Mouse (Mus musculus) olfactory bulb, adult 2 months (tissue): ENCODE results near the gene Rpp38. TPM values are rescaled to one million over a fixed set of nuclear protein-coding genes. Genes with fewer than 3 reads are reported as not detected.
A peak's percentile ranks its signal among the peaks of the same experiment; 100 is the strongest.

Experiments
- H3K27ac ChIP-seq: fragments of 200-500 bp; 2 replicates; pipeline ENCODE4 v1.5.1; 2012; ENCODE audit warnings: low read depth, low read length; ENCODE audit not compliant: insufficient read depth
- H3K4me1 ChIP-seq: fragments of 200-500 bp; 2 replicates; pipeline ENCODE4 v1.6.1; 2012; ENCODE audit warnings: low read length; ENCODE audit not compliant: control insufficient read depth, insufficient read depth
- H3K4me3 ChIP-seq: fragments of 200-500 bp; 2 replicates; pipeline ENCODE4 v1.5.1; 2012; ENCODE audit warnings: mild to moderate bottlenecking, low read depth, low read length, moderate library complexity; ENCODE audit not compliant: insufficient read depth
- CTCF ChIP-seq: fragments of 200-500 bp; IDR thresholded peaks from 2 replicates; pipeline ENCODE4 v1.5.1; 2012; ENCODE audit warnings: low read depth, mild to moderate bottlenecking, low read length, moderate library complexity; ENCODE audit not compliant: insufficient read depth
- POLR2A ChIP-seq: fragments of 200-500 bp; IDR thresholded peaks from 2 replicates; pipeline ENCODE4 v1.6.1; 2012; ENCODE audit warnings: mild to moderate bottlenecking, low read depth, low read length, moderate library complexity; ENCODE audit not compliant: insufficient read depth
- WGBS: fragments of 180-500 bp; shearing (Covaris S2); methylation state at CpG from one replicate; pipeline ENCODE4 v1.1.7; 2018; 5-methylcytosine and 5-hydroxymethylcytosine counted together
- polyA plus RNA-seq: library from polyadenylated mRNA; stranded (reverse); fragments of >200 nt; gene quantifications from 2 replicates; pipeline ENCODE4 v1.2.4, GENCODE M21; 2012; ENCODE audit warnings: low replicate concordance; ENCODE audit not compliant: missing spikeins, insufficient read depth, insufficient read length

Gene Rpp38
- polyA plus RNA-seq, 1 experiment, result not detected

- WGBS, result 89% methylated on average over 1 of the region's 1 CpGs
- TF ChIP-seq POLR2A, result no peak
- no peak for TF ChIP-seq CTCF
Measured at GRCm38 (mm10) chr2:3292170-3292569, 40.3 kb downstream of the Rpp38 start.

DNA sequence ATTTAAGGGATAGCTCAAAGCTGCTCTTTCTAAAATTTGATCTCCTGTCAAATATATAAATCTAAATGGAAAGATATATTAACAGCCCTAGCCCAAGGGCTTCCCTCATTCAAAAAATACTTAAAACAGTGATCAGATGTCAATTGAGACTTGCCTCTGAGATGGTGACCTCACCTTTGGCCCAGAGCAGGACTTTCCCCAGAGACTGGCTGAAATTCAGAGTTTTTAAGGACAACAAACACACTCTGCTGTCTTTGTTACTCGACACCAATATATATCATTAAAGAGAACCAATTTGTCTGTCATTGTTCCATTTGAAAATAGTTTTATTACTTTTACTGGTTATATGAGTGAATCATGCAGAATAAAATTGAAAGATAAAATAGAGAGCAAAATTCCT lies 42.9 kb downstream of the Rpp38 start:
- WGBS, result 63% methylated on average over 1 of the region's 1 CpGs
- TF ChIP-seq CTCF, result no peak
- no peak for TF ChIP-seq POLR2A
- Histone ChIP-seq H3K27ac (no peak overlapping the region), H3K4me3 (no peak overlapping the region), H3K4me1 (no peaks in the 10 kb centered on the region)

More at GRCm38 (mm10) chr2:3292170-3292569, 40.3 kb downstream of the Rpp38 start:
- Histone ChIP-seq H3K4me3 (no peak overlapping the region), H3K4me1 (no peaks in the 10 kb centered on the region), H3K27ac (no peak overlapping the region)

GRCm38 (mm10) chr2:3286243-3286642 lies 46.2 kb downstream of the Rpp38 start:
- Histone ChIP-seq H3K4me1 (no peaks in the 10 kb centered on the region), H3K4me3 (no peak overlapping the region), H3K27ac (no peak overlapping the region)
- whole genome bisulfite sequencing, result 50% methylated on average over 2 of the region's 2 CpGs
- TF ChIP-seq CTCF (no peak), POLR2A (no peak)

GRCm38 (mm10) chr2:3285709-3286108 lies 46.7 kb downstream of the Rpp38 start:
- WGBS, result 60% methylated on average over 3 of the region's 3 CpGs
- Histone ChIP-seq H3K4me1 (no peaks in the 10 kb centered on the region), H3K4me3 (no peak overlapping the region), H3K27ac (no peak overlapping the region)
- TF ChIP-seq CTCF (no peak), POLR2A (no peak)

DNA sequence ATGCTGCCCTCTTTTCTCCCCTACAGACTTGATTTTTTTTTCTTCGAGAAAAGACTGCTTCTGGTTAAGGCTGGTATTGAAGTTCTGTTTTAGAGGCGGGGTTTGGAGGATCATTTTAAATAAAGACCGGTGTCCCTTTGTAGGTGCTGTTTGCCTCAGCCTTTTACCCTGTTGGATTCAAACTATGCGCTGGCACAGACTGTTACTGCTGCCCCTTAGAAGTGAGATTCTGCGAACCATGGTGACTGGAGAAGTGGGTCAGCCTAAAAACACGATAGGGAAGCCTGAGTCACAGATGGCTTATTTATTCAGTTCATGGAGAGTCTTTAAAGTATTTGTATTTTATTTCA lies 47.3 kb downstream of the Rpp38 start:
- whole genome bisulfite sequencing, result 1% methylated on average over 6 of the region's 6 CpGs
- Histone ChIP-seq H3K4me3 (peak overlapping the region; percentile 94), H3K4me1 (no peaks in the 10 kb centered on the region), H3K27ac (no peak overlapping the region)
- TF ChIP-seq POLR2A, result no peak
- no peak for TF ChIP-seq CTCF

DNA sequence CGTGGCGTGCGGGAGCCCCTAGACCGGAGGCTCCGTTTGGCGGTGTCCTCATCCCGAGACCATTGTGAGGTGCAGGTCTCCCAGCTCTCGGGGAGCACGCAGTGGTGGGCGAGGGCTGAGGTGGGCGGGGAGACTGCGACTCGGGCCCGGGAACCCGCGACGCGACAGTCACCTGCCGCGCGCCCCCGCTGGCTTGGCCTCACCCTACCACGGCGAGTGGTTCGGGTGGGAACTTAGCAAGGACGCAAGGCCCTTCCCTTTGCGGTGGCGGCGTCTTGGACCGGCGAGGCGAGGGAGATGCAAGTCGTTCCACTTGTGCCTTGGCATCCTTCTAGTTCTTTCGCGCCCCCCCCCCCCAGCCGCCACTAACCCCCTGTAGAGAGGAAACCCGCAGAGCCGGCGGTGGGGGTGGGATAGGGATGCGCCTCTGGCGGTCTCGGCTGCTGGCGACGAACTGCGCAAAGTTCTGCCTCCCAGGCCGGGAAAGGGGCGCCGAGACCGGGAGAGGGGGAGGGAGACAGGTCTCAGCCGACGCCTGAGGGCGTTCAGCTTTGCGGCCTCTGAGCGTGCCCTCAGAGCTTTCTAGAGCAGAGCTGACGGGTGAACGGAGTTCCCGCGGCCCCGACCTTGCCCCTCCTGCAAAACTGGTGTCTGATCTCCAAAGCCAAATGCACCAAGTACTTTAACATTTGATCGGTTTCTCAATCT lies 47.8 kb downstream of the Rpp38 start:
- no peaks in the 10 kb centered on the region for H3K4me1 ChIP-seq
- peak overlapping the region; percentile 94 for H3K4me3 ChIP-seq
- TF ChIP-seq CTCF, result no peak
- 0 out of 2 replicates have a peak, but pooled peaks have one; percentile 14 for TF ChIP-seq POLR2A
- peak overlapping the region; percentile 84 for H3K27ac ChIP-seq
- under 1% methylated on average over 60 of the region's 60 CpGs for WGBS

GRCm38 (mm10) chr2:3283602-3284472 lies 48.6 kb downstream of the Rpp38 start, which contains the start of gene Nmt2:
Gene Nmt2, plus strand, starts transcription at chr2:3284212.
- Histone ChIP-seq H3K27ac (peak within 1 kb of the TSS; percentile 84), H3K4me1 (no peaks in the 10 kb centered on the region), H3K4me3 (peak within 1 kb of the TSS; percentile 94)
- WGBS, result under 1% methylated on average over 80 of the region's 88 CpGs
- TF ChIP-seq POLR2A (peak; percentile 81), CTCF (peak; percentile 18; the same call in 1 of the 2 replicates)

DNA sequence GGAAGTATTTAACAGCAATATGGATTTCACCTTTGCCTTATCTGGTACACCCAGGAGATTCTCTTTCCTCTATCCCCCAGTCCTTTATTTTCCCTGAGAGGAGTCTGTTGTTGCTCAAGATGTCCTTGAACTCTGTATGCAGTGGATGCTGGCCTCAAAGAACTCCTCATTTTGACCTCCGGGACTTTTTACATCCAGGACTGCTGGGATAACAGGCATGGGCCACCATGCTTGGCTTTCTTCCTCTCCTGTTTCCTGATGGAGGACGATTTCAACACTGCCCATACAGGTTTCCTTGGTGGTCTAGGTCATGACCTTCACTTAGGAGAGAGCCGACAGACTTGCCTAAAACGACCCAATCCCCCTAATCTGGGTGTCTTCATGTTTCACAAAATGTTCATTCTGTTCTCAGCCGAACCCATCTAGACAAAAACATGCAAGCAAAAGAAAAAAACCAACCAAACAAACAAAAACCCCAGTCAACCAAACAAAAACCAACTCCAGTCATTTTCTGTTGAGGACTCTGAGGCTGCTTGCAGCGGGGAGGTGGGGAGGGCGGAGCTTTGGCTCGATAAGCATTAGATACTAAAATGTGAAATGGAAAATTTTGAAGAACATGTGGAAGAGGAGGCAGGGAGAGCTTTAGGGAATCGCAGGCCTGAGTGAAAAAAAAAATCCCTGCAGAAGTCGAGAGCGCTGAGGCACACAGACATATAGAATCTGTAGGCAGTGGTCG lies 49.4 kb downstream of the Rpp38 start:
- no peak for TF ChIP-seq POLR2A
- TF ChIP-seq CTCF, result no peak
- 10% methylated on average over 12 of the region's 12 CpGs for WGBS
- Histone ChIP-seq H3K4me3 (peak overlapping the region; percentile 94), H3K4me1 (no peaks in the 10 kb centered on the region), H3K27ac (peak overlapping the region; percentile 39)

DNA sequence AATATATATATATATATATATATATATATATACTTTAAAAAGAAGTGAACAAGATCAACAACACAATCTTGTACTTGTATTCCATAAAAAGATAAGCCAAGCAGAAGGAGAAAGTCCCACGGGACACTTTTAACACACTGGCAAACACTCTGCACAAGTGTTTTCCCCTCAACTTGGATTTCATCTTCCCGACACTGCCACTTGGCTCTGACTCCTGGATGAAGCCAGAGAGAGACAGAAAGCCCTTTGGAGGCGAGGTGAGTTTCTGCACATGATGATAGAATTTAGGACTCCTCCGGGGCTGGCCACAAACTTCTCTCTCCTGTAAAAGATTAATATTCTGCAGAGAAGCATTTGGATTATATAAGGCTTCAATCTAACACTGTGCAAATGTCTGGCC lies 51.1 kb downstream of the Rpp38 start:
- Histone ChIP-seq H3K4me3 (no peak overlapping the region), H3K4me1 (no peaks in the 10 kb centered on the region), H3K27ac (no peak overlapping the region)
- no peak for TF ChIP-seq CTCF
- TF ChIP-seq POLR2A, result no peak
- WGBS, result 84% methylated on average over 4 of the region's 4 CpGs

Other genes starting within 250 kb of the Rpp38 start
- gene Fam171a1, start 218.4 kb downstream of the Rpp38 start, polyA plus RNA-seq, result not detected in 2 replicates
- not detected in 2 replicates for gene Nmt2, start 48.4 kb downstream of the Rpp38 start, polyA plus RNA-seq
- not detected in 2 replicates for gene Acbd7, start 3.5 kb upstream of the Rpp38 start, polyA plus RNA-seq
- not detected in 2 replicates for gene Olah, start 64.6 kb upstream of the Rpp38 start, polyA plus RNA-seq
- not detected in 2 replicates for gene Meig1, start 90.0 kb upstream of the Rpp38 start, polyA plus RNA-seq
- not detected in 2 replicates for gene Dclre1c, start 91.5 kb upstream of the Rpp38 start, polyA plus RNA-seq
- not detected in 2 replicates for gene Suv39h2, start 142.4 kb upstream of the Rpp38 start, polyA plus RNA-seq
- not detected in 2 replicates for gene Gm45902, start 180.1 kb upstream of the Rpp38 start, polyA plus RNA-seq
- gene Hspa14, start 180.2 kb upstream of the Rpp38 start, polyA plus RNA-seq, result not detected in 2 replicates
- not detected in 2 replicates for gene Cdnf, start 180.4 kb upstream of the Rpp38 start, polyA plus RNA-seq
- gene Fam107b, start 237.8 kb upstream of the Rpp38 start, polyA plus RNA-seq, result 84.5 TPM in 1 of 2 replicates, not detected in the other